Mouse (Mus musculus) brain, adult 2 months (tissue): Measurements from ENCODE around the gene Abt1.

Source experiments
- DNase-seq: peaks from one replicate; pipeline ENCODE4 v3.0.0; 2011; ENCODE audit warnings: low read depth, low spot score

The Abt1 gene

DNA sequence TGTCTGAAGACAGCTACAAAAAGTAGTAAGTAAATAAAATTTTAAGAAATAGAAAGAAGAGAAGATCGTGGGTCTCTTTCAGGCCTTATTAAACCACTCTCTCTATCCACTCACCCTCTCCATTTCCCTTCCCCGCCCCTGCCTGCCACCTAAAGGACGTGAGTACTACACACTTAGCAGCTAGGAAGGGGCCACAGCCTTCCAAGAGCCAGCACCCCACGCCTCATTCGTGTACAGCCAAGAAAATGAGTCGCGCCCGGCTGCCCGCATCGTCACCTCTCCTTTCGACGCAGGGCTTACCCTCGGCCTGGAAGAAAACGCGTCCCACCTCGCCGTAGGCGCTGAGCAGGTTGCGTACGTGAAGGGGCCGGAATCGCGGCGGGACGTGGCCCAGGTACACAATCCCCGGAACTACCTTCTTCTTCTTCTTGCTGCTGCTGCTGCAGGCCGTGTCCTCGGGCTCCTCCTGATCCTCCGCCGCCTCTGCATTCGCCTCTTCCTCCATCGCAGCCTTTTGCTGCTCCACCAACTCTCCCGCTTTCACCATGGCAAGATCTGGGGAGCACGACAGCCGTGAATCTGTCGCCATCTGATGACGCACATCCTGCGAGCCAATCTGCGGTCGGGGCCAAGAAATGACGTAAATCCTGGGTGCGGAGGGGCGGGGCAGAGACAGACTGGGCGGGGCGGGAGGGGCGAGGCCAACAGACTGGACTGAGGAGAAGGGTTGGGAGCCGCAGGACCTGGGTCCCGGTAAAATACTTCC lies at the start of gene Abt1:
Gene Abt1 (minus strand): TSS at position 581 of the 766 bp plus-strand sequence.
- peak; percentile 99 for DNase-seq

- DNase-seq: peak; percentile 83
These were observed 43.2 kb upstream of the Abt1 start for GRCm38 (mm10) chr13:23466911-23467310.

GRCm38 (mm10) chr13:23466306-23466705 lies 42.6 kb upstream of the Abt1 start:
- no peak for DNase-seq

- peak; percentile 24 for DNase-seq
These were observed 42.0 kb upstream of the Abt1 start, which contains the start of gene Btn1a1 for GRCm38 (mm10) chr13:23465600-23466109. Gene Btn1a1 (minus strand): TSS chr13:23465901.

- peak; percentile 34 for DNase-seq
These were observed 41.2 kb upstream of the Abt1 start for GRCm38 (mm10) chr13:23464841-23465366.

- peak; percentile 74 for DNase-seq
These were observed 40.6 kb upstream of the Abt1 start for GRCm38 (mm10) chr13:23464224-23464637.

DNA sequence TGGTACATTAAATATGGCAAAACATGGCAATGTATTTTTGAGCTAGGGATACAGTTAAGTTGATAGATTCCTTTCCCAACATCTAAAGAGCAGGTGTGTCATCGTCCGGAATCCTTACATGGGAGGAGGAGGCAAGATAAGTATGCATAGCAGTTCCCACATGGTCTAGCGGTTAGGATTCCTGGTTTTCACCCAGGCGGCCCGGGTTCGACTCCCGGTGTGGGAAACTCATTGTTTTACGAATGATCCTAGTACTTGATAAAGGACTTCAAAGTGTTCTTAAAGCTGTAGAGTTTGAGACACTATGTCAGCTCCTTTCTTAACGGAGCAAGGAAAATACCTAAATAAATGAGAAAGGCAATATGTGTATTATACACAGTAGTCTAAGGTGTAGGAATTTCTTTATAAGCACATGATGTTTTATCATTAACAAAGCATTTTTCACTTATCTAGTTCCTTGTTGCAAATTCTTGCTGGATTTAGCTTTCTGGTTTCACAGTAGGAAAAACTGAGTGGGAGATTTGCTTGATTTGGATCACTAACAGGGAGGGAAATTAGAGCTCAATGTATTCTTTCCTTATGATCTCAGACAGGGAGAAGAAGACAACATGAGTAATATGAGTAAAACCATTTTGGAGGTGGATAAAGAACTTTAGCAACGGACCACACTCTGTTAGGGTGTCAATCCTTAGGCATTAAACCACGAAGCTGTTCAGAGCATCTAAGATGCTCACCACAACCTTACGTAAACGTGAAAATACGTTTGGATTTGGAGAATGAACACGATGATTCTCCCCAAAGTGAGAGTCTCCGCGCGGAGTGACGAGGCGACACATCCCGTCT lies 39.9 kb upstream of the Abt1 start:
- peak; percentile 87 for DNase-seq

DNA sequence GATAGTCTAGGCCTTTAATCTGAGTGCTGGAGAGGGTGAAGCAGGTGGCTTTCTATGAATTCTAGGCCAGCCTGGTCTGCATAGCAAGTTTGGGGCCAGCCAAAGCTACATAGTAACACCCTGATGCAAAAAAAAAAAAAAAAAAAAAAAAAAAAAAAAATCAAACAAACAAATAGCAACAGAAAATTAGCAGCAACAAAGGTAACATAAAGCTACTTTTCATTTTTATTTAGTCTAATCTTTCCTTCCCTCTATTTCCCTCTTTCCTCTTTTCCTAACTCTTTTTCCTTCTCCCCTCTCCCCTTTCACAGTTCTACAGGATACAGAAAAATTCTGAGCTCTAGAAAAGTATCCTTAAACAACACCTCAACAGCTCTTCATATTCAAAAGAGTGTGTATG lies 39.0 kb upstream of the Abt1 start:
- DNase-seq: no peak

DNA sequence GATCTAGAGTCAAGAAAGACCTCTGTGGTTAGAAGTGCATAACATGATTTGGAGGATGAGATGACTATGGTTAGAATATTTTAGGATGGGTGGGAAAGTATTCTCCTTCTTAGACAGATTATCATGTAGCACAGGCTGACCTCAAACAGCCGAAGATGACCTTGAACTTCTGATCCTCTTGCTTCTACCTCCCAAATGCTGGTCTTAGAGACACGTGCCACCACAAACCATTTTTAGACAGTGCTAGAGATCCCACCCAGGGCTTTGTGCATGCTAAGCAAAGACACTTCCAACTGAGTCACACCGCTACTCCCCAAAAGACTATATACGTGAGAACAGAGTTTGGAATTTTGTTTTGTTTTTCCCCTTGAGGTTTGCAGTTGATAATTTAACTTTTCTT lies 38.4 kb upstream of the Abt1 start:
- no peak for DNase-seq

- DNase-seq: no peak
These were observed 35.7 kb upstream of the Abt1 start for GRCm38 (mm10) chr13:23459264-23459846.

DNA sequence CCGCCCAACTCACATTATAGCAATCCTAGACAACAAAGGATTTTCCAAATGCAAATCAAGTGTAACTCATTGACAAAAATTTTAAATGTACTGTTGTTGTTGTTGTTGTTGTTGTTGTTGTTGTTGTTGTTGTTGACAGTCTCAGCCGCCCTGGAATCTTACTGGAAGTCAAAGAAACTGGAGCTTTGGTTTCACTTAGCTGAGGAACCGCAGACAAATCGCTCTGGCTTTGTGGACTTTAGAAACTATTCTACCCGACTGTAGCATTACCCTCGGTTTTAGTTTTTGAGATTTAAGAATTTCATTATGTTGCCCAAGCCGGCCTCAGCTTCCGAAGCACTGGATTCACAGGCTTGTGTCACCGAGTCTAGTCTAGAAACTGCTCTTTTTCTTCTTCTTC lies 30.3 kb upstream of the Abt1 start:
- DNase-seq: no peak

GRCm38 (mm10) chr13:23453362-23453862 lies 29.7 kb upstream of the Abt1 start:
- peak; percentile 85 for DNase-seq

GRCm38 (mm10) chr13:23450398-23450797 lies 26.7 kb upstream of the Abt1 start:
- DNase-seq: peak; percentile 92

- peak; percentile 92 for DNase-seq
These were observed 25.8 kb upstream of the Abt1 start for GRCm38 (mm10) chr13:23449235-23450095.

DNA sequence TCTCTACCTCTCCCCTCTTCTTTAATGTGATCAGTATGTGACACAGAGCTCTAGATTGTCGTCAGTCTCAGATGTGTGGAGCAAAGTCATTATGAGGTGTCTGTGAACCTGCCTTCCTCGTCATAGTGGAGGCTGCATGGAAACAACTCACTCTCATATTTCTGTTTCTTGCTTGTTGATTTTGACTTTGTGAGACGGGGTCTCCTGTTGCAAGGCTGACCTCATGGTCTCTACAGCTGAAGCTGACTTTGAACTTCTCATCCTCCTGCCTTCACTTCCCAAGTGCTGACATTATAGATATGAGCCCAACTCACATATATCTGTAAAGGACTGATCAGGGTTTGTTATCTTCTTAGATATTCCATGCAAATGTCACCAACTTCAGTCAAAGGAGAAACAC lies 25.1 kb upstream of the Abt1 start:
- DNase-seq: no peak

GRCm38 (mm10) chr13:23446498-23446952 lies 22.9 kb upstream of the Abt1 start:
- peak; percentile 94 for DNase-seq

DNA sequence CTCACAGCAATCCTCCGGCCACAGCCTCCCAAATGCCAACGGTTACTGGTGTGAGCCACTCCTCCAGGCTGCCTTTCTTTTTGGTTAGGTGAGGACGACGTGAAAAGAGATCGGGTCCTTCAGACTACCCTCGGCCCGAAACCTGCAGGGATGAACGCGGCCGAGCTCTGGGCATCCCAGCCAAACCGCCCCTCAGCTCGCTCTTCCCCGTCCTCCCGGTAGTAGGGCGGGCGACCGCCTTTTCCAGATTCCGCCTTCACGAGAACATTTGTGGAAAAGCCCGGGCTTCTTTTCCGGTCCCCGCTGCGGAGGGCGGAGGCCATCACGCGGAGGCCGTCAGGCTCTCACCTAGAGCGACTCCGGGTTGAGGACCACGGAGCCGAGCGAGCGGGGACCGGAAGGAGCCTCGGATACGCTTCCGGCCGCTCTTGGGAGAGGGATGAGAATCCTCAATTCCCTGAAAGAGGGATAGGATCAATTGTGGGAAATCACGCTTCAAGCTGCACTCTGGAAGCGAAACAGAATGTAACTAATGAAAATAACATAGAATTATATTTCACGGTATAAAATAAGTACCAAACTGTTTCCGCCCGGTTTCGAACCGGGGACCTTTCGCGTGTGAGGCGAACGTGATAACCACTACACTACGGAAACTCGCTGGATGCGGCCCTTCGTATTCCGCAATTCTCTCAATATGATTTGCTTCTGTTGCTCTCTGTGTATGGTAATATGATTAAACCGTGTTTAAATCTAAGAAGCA lies 22.1 kb upstream of the Abt1 start:
- peak; percentile 95 for DNase-seq

- DNase-seq: no peak
These were observed 21.5 kb upstream of the Abt1 start for GRCm38 (mm10) chr13:23445156-23445555.

- DNase-seq: no peak
These were observed 20.8 kb upstream of the Abt1 start for GRCm38 (mm10) chr13:23444451-23444850.

- no peak for DNase-seq
These were observed 16.2 kb upstream of the Abt1 start for GRCm38 (mm10) chr13:23439901-23440300.
